Mouse (Mus musculus) midbrain, embryonic 13.5 days (tissue): ENCODE measurements at regions not wholly inside any gene's neighbourhood (a gene's known extent, or its start where the extent isn't known, plus 50 kb on each side); places are given as distances from the start of the nearest gene placed in this dataset.
"Not testable (repeated sequence)": the region's sequence is repeated elsewhere in the genome, so short reads cannot be mapped to it uniquely, and the experiment has no call there.

Experiments used
- ATAC-seq: fragments of 200-750 bp; cut with Nextera tagmentation; 2 replicates; pipeline ENCODE4 v1.8.0; 2017; ENCODE audit warnings: mild to moderate bottlenecking, moderate TSS enrichment, moderate library complexity
- H3K27ac ChIP-seq: fragments of 300-500 bp; sonication (generic); 2 replicates; pipeline ENCODE4 v1.5.1; 2015; ENCODE audit warnings: inconsistent platforms, mild to moderate bottlenecking, moderate library complexity
- H3K27me3 ChIP-seq: fragments of 300-500 bp; sonication (generic); 2 replicates; pipeline ENCODE4 v1.6.1; 2015; ENCODE audit warnings: mild to moderate bottlenecking, inconsistent platforms
- H3K36me3 ChIP-seq: fragments of 300-500 bp; sonication (generic); 2 replicates; pipeline ENCODE4 v1.6.1; 2015; ENCODE audit warnings: mild to moderate bottlenecking, inconsistent platforms
- H3K4me1 ChIP-seq: fragments of 300-500 bp; sonication (generic); replicated peaks from 2 replicates; pipeline ENCODE4 v1.6.1; 2015; ENCODE audit warnings: inconsistent platforms
- H3K4me2 ChIP-seq: fragments of 300-500 bp; sonication (generic); replicated peaks from 2 replicates; pipeline ENCODE4 v1.6.1; 2015; ENCODE audit warnings: moderate library complexity, mild to moderate bottlenecking, inconsistent platforms
- H3K4me3 ChIP-seq: fragments of 300-500 bp; sonication (generic); replicated peaks from 2 replicates; pipeline ENCODE4 v1.5.1; 2015; ENCODE audit warnings: mild to moderate bottlenecking, inconsistent platforms
- H3K9ac ChIP-seq: fragments of 300-500 bp; sonication (generic); replicated peaks from 2 replicates; pipeline ENCODE4 v1.6.1; 2015; ENCODE audit warnings: mild to moderate bottlenecking, inconsistent platforms
- H3K9me3 ChIP-seq: fragments of 300-500 bp; sonication (generic); 2 replicates; pipeline ENCODE4 v1.6.1; 2016; ENCODE audit warnings: mild to moderate bottlenecking, inconsistent platforms
- WGBS: fragments of 180-500 bp; shearing (Covaris S2); methylation state at CpG from one replicate; pipeline ENCODE4 v1.1.7; 2015; 5-methylcytosine and 5-hydroxymethylcytosine counted together

- not testable (repeated sequence) for H3K27me3 ChIP-seq, H3K4me2 ChIP-seq, H3K4me1 ChIP-seq, H3K4me3 ChIP-seq, H3K27ac ChIP-seq, ATAC-seq, H3K36me3 ChIP-seq, H3K9ac ChIP-seq
- 83% methylated on average over 2 of the region's 2 CpGs for WGBS
- peaks cover 38% of the 10 kb centered on the region for H3K9me3 ChIP-seq
Measured at GRCm38 (mm10) chr12:18327136-18327535, 187.2 kb upstream of the 5730507C01Rik start.

- H3K36me3 ChIP-seq, H3K4me1 ChIP-seq, ATAC-seq, H3K4me2 ChIP-seq, H3K27me3 ChIP-seq, H3K9ac ChIP-seq, H3K27ac ChIP-seq, H3K4me3 ChIP-seq: not testable (repeated sequence)
- 53% methylated on average over 1 of the region's 1 CpGs for WGBS
- peaks cover 26% of the 10 kb centered on the region for H3K9me3 ChIP-seq
Measured at GRCm38 (mm10) chr12:18346692-18347091, 167.6 kb upstream of the 5730507C01Rik start.

- not testable (repeated sequence) for H3K4me2 ChIP-seq, ATAC-seq, H3K4me3 ChIP-seq, H3K4me1 ChIP-seq, H3K36me3 ChIP-seq, H3K27ac ChIP-seq, H3K27me3 ChIP-seq, H3K9ac ChIP-seq
- no CpG with 5 or more reads among the region's 1 CpGs for WGBS
- peaks cover 26% of the 10 kb centered on the region for H3K9me3 ChIP-seq
Measured at GRCm38 (mm10) chr12:18347122-18347521, 167.2 kb upstream of the 5730507C01Rik start.

GRCm38 (mm10) chr12:18387257-18387656, 127.1 kb upstream of the 5730507C01Rik start:
- Histone ChIP-seq H3K27me3 (no peaks in the 10 kb centered on the region), H3K4me3 (no peak overlapping the region), H3K4me1 (no peaks in the 10 kb centered on the region), H3K9me3 (peaks cover 58% of the 10 kb centered on the region), H3K4me2 (no peak overlapping the region), H3K9ac (no peak overlapping the region), H3K36me3 (no peaks in the 10 kb centered on the region), H3K27ac (no peak overlapping the region)
- no peak for ATAC-seq
- 32% methylated on average over 14 of the region's 41 CpGs for WGBS

- ATAC-seq: no peak
- Histone ChIP-seq H3K4me1 (no peaks in the 10 kb centered on the region), H3K27me3 (no peaks in the 10 kb centered on the region), H3K4me2 (no peak overlapping the region), H3K27ac (no peak overlapping the region), H3K9ac (no peak overlapping the region), H3K9me3 (peaks cover 58% of the 10 kb centered on the region), H3K4me3 (no peak overlapping the region), H3K36me3 (no peaks in the 10 kb centered on the region)
- 34% methylated on average over 28 of the region's 28 CpGs for WGBS
Measured at GRCm38 (mm10) chr12:18387821-18388220, 126.5 kb upstream of the 5730507C01Rik start.
